Mouse (Mus musculus) heart, adult 2 months (tissue): ENCODE results near the gene Tspan5.

ENCODE experiments used
- CTCF ChIP-seq: fragments of 200-600 bp; IDR thresholded peaks from 2 replicates; pipeline ENCODE4 v1.8.1; 2022; ENCODE audit warnings: antibody characterized with exemption, mild to moderate bottlenecking, moderate library complexity
- POLR2A ChIP-seq: fragments of 200-500 bp; IDR thresholded peaks from 2 replicates; pipeline ENCODE4 v1.6.1; 2011; ENCODE audit warnings: mild to moderate bottlenecking, low read depth, low read length, control low read depth; ENCODE audit not compliant: insufficient read depth

DNA sequence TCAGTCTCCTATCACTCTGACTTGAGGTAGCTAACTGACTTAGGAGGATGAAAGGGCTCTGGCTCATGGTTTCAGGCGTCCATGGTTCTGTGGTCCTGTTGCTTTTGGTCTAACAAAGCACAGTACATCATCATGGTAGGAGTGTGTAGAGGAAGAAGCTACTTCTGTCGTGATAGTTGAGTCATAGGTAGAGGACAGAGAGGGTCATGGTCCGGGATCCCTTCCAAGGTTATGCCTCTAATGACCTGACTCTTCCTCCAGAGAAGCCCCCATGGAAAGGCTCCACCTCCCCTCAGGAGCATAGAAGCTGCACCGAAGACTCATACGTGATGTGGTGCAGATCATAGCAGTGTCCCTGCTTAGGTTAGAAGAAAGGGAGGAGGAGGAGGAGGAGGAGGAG is 10.1 kb downstream of the Tspan5 start:
- TF ChIP-seq CTCF (no peak), POLR2A (no peak)
